Mouse (Mus musculus) lung, adult 2 months (tissue): ENCODE data around the gene Atp6v1e1. TPM values are rescaled to one million over a fixed set of nuclear protein-coding genes. Genes with fewer than 3 reads are reported as not detected.
"Not testable (repeated sequence)": the region's sequence is repeated elsewhere in the genome, so short reads cannot be mapped to it uniquely, and the experiment has no call there.

Experiments
- DNase-seq: peaks from one replicate; pipeline ENCODE4 v3.0.0; 2022
- H3K4me1 ChIP-seq: fragments of 200-500 bp; 2 replicates; pipeline ENCODE4 v1.6.1; 2011; ENCODE audit warnings: low read length; ENCODE audit not compliant: control insufficient read depth, insufficient read depth
- H3K4me3 ChIP-seq: fragments of 200-500 bp; replicated peaks from 2 replicates; pipeline ENCODE3; 2011; ENCODE audit warnings: low read depth, mild to moderate bottlenecking, control low read depth, low read length; ENCODE audit errors: extremely low read depth
- CTCF ChIP-seq: fragments of 200-500 bp; IDR thresholded peaks from 2 replicates; pipeline ENCODE4 v1.5.1; 2011; ENCODE audit warnings: mild to moderate bottlenecking, low read length, control low read depth; ENCODE audit not compliant: insufficient read depth
- POLR2A ChIP-seq: fragments of 200-500 bp; IDR thresholded peaks from 2 replicates; pipeline ENCODE4 v1.6.1; 2011; ENCODE audit warnings: low read depth, mild to moderate bottlenecking, control low read depth, low read length, borderline replicate concordance; ENCODE audit errors: extremely low read depth
- WGBS: fragments of 180-500 bp; shearing (Covaris S2); methylation state at CpG from one replicate; pipeline ENCODE4 v1.1.7; 2018; 5-methylcytosine and 5-hydroxymethylcytosine counted together
- polyA plus RNA-seq: library from polyadenylated mRNA; depleted of rRNA; stranded (reverse); fragments of >200 nt; gene quantifications from 2 replicates; pipeline ENCODE4 v1.2.3, GENCODE M21; 2012; rRNA removed

Gene Atp6v1e1
- polyA plus RNA-seq, result 115 and 161 TPM in 2 replicates

DNA sequence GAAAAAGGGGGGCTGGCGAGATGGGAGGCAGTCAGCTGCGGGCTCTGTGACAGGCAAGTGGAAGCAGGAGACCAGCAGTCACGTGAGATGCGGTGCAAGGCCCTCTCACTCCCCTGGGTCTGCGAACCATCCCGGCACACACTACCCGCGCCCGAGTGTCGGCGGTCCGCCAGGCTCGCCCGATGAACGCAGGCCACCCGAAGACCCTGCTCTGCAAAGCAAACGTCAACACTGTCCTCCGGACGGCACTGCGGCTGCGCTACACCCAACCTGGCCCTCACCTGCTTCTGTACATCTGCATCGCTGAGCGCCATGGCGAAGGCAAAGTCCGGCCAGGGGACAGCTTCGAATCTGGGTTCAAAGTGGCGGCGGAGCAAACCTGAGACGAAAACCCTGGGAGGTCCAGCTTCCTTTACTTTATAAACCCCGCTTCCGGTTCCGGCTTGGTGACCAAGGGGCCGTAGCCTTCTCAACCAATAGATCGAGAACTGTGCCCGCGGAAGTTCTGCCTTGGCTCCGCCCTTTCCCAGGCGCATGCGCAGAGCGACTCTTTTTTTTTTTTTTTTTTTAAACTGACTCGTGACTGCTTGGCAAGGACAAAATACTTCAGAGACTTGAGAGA, at the start of gene Atp6v1e1:
Atp6v1e1 (minus strand) TSS at position 487 of the 622 bp plus-strand sequence.
- peak; percentile 86 for DNase-seq
- TF ChIP-seq CTCF (no peak), POLR2A (peak; percentile 93; the same call in 1 of the 2 replicates)
- under 1% methylated on average over 41 of the region's 41 CpGs for WGBS
- Histone ChIP-seq H3K4me1 (peaks cover 5% of the 10 kb centered on the region), H3K4me3 (peak within 1 kb of the TSS; percentile 98)

DNA sequence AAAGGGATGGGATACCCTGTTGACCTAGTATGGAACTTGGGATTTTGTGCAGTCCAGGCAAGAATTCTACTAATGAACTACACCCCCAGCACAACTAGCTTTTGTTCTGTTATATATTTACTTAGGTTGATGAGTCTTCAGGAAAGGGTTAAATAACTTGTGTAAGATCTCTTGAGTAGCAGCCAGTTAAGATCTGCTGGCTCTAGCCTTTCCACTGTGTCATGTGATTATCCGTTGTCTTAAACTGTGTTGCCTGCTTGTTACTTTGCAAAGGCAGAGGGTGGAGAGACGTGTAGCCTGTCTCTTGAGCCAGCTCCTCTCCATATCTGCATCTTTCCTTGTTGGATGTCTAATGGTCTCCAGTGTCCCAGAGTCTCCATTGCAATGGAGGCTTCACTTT, 48.7 kb upstream of the Atp6v1e1 start:
- no peak for DNase-seq
- 61% methylated on average over 2 of the region's 2 CpGs for WGBS
- Histone ChIP-seq H3K4me1 (no peaks in the 10 kb centered on the region), H3K4me3 (no peak overlapping the region)
- TF ChIP-seq CTCF, result no peak

GRCm38 (mm10) chr6:120868824-120869223, 46.2 kb upstream of the Atp6v1e1 start:
- TF ChIP-seq POLR2A (no peak), CTCF (no peak)

GRCm38 (mm10) chr6:120866051-120866814, 43.6 kb upstream of the Atp6v1e1 start:
- no peaks in the 10 kb centered on the region for H3K4me1 ChIP-seq
- 61% methylated on average over 9 of the region's 9 CpGs for WGBS
- no peak for DNase-seq
- TF ChIP-seq CTCF (no peak), POLR2A (no peak)
- H3K4me3 ChIP-seq, result no peak overlapping the region

More at GRCm38 (mm10) chr6:120868824-120869223, 46.2 kb upstream of the Atp6v1e1 start:
- Histone ChIP-seq H3K4me1 (no peaks in the 10 kb centered on the region), H3K4me3 (no peak overlapping the region)
- 43% methylated on average over 1 of the region's 1 CpGs for WGBS
- no peak for DNase-seq

DNA sequence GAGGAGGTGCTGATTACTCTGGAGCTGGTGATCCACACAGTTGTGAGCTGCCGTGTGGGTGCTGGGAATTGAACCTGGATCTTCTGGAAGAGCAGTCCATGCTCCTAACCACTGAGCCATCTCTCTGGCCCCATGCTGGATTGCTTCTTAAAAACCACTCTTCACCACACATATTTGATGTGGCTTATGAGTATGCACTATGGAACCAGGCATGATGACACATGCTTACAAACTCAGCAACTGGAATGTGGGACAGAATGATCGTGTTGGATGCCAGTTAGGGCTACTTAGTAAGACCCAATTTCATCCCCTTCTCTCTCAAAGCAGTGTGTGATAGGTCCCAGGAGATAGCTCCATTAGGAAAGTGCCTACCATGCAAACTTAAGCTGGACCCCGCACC, 37.5 kb upstream of the Atp6v1e1 start:
- no peak for DNase-seq
- no peaks in the 10 kb centered on the region for H3K4me1 ChIP-seq
- 90% methylated on average over 3 of the region's 3 CpGs for WGBS
- TF ChIP-seq CTCF (no peak), POLR2A (no peak)
- H3K4me3 ChIP-seq, result no peak overlapping the region

GRCm38 (mm10) chr6:120858217-120858711, 35.7 kb upstream of the Atp6v1e1 start:
- no peak for DNase-seq
- Histone ChIP-seq H3K4me1 (no peaks in the 10 kb centered on the region), H3K4me3 (no peak overlapping the region)
- 87% methylated on average over 8 of the region's 8 CpGs for WGBS
- TF ChIP-seq CTCF, result no peak

DNA sequence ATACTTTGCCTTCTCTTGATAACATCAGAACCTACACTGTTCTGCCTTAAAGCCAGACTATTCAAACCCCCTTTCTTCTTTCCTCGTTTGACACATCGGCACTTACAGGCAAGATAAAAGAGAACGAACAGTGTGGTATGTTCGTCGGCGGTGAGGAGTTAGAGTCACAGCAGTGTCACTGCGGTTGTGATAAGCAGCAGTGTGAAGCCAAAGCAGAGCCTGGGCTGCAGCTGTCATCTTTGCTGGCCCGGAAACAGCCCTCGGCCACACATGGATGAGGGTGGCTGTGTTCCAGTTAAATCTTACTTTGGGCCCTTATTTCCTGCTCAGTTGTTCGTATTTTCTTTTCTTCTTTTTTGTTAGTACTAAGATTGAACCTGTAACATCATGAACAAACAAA, 31.8 kb upstream of the Atp6v1e1 start:
- 69% methylated on average over 10 of the region's 10 CpGs for WGBS
- TF ChIP-seq POLR2A, result no peak
- no peak for TF ChIP-seq CTCF
- DNase-seq, result no peak
- Histone ChIP-seq H3K4me3 (no peak overlapping the region), H3K4me1 (no peaks in the 10 kb centered on the region)

GRCm38 (mm10) chr6:120850720-120851119, 28.1 kb upstream of the Atp6v1e1 start:
- DNase-seq, H3K4me3 ChIP-seq, H3K4me1 ChIP-seq: not testable (repeated sequence)

GRCm38 (mm10) chr6:120841754-120842153, 19.2 kb upstream of the Atp6v1e1 start:
- H3K4me1 ChIP-seq, result no peaks in the 10 kb centered on the region; the same call in 1 of the 2 replicates
- H3K4me3 ChIP-seq, result no peak overlapping the region
- no peak for DNase-seq
- TF ChIP-seq POLR2A, result no peak
- TF ChIP-seq CTCF, result no peak
- 79% methylated on average over 5 of the region's 5 CpGs for WGBS

DNA sequence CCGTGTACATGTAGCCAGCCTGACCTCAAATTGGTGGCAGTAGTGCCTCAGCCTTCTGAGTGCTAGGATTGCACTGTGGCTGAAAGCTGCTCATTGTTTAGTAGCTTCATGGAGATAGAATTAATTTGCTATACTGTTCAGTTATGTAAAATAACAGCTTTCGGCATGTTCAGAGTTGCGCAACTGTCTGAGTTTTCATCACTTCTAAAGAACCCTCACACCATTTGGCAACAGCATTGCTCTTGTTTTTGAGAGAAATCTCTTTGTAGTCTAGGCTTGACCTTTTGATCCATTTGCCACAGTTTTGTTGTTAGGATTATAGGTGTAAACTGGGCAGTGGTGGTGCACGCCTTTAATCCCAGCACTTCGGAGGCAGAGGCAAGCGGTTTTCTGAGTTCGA, 17.7 kb upstream of the Atp6v1e1 start:
- Histone ChIP-seq H3K4me3 (no peak overlapping the region), H3K4me1 (peaks cover 4% of the 10 kb centered on the region; the same call in 1 of the 2 replicates)
- WGBS, result 91% methylated on average over 7 of the region's 7 CpGs
- DNase-seq, result no peak
- no peak for TF ChIP-seq POLR2A

GRCm38 (mm10) chr6:120837152-120837530, 14.5 kb upstream of the Atp6v1e1 start:
- peaks cover 4% of the 10 kb centered on the region; the same call in 1 of the 2 replicates for H3K4me1 ChIP-seq
- H3K4me3 ChIP-seq, result no peak overlapping the region
- TF ChIP-seq POLR2A, result no peak
- no peak for TF ChIP-seq CTCF
- DNase-seq, result no peak
- 56% methylated on average over 1 of the region's 1 CpGs for WGBS
